Mouse (Mus musculus): ENCODE data around the gene Nmt1. TPM values are rescaled to one million over a fixed set of nuclear protein-coding genes. Genes with fewer than 3 reads are reported as not detected.

Gene Nmt1
- 32.4 and 34.7 TPM in 2 replicates for polyA plus RNA-seq (2015; fragmentation: Nextera tagmentation; extraction: Ambion mirVana)

GRCm38 (mm10) chr11:103028176-103028891 is at the start of gene Nmt1, which contains the start of gene Dcakd:
Gene Nmt1 (plus strand): TSS chr11:103028190.
Gene Dcakd (minus strand): TSS chr11:103028333.
- ATAC-seq (ENCODE audit: low FRiP score, low read depth), result peak; percentile 99
- Histone ChIP-seq H3K9me3 (no peaks in the 10 kb centered on the region), H3K9ac (peak within 1 kb of the TSS; percentile 71), H3K27me3 (no peaks in the 10 kb centered on the region), H3K4me3 (peak within 1 kb of the TSS; percentile 85), H3K4me2 (peak within 1 kb of the TSS; percentile 77), H3K27ac (replicated peaks) (peak within 1 kb of the TSS; percentile 91), H3K36me3 (no peaks in the 10 kb centered on the region; the same call in 1 of the 2 replicates), H3K4me1 (replicated peaks) (peaks cover 34% of the 10 kb centered on the region)
- under 1% methylated on average over 36 of the region's 36 CpGs for WGBS

GRCm38 (mm10) chr11:102981151-102981890 is 46.7 kb upstream of the Nmt1 start:
- Histone ChIP-seq H3K4me3 (no peak overlapping the region), H3K4me2 (no peak overlapping the region), H3K27me3 (no peaks in the 10 kb centered on the region), H3K27ac (replicated peaks) (no peak overlapping the region), H3K9ac (no peak overlapping the region), H3K4me1 (replicated peaks) (peaks cover 17% of the 10 kb centered on the region; the same call in 1 of the 2 replicates), H3K9me3 (no peaks in the 10 kb centered on the region), H3K36me3 (no peaks in the 10 kb centered on the region)
- WGBS, result 56% methylated on average over 10 of the region's 10 CpGs
- ATAC-seq (ENCODE audit: low FRiP score, low read depth), result no peak

GRCm38 (mm10) chr11:102984086-102984485 is 43.9 kb upstream of the Nmt1 start:
- WGBS, result 76% methylated on average over 9 of the region's 9 CpGs
- Histone ChIP-seq H3K4me2 (no peak overlapping the region), H3K4me3 (no peak overlapping the region), H3K9me3 (no peaks in the 10 kb centered on the region), H3K27ac (replicated peaks) (peak overlapping the region; percentile 15; the same call in 1 of the 2 replicates), H3K4me1 (replicated peaks) (peaks cover 24% of the 10 kb centered on the region; the same call in 1 of the 2 replicates), H3K9ac (no peak overlapping the region), H3K36me3 (no peaks in the 10 kb centered on the region), H3K27me3 (peaks cover 11% of the 10 kb centered on the region)
- no peak for ATAC-seq (ENCODE audit: low FRiP score, low read depth)

DNA sequence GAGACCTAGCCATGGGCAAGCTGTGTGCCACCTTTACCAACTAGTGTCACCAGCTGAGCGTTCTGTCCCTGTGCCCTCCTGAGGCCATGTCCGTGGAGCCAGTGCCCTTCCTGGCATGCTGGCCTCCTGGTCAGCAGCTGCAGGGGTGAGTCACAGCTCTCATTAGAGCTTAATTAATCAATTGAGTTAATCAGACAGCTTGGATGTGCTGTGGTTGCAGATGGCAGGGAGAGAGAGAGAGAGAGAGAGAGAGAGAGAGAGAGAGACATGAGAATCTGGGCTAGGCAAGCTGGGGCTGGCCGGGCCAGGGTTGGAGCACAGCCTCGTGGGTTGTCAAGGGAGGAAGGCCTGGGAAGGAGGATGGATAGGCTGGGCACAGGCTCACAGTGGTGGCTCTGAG is 43.4 kb upstream of the Nmt1 start:
- peaks cover 16% of the 10 kb centered on the region for H3K27me3 ChIP-seq
- H3K4me2 ChIP-seq, result no peak overlapping the region
- ATAC-seq (ENCODE audit: low FRiP score, low read depth), result no peak
- no peaks in the 10 kb centered on the region for H3K9me3 ChIP-seq
- 44% methylated on average over 4 of the region's 4 CpGs for WGBS
- H3K4me1 ChIP-seq (replicated peaks), result peaks cover 27% of the 10 kb centered on the region
- no peak overlapping the region for H3K9ac ChIP-seq
- H3K27ac ChIP-seq (replicated peaks), result peak overlapping the region; percentile 15; the same call in 1 of the 2 replicates
- no peak overlapping the region for H3K4me3 ChIP-seq
- H3K36me3 ChIP-seq, result no peaks in the 10 kb centered on the region

DNA sequence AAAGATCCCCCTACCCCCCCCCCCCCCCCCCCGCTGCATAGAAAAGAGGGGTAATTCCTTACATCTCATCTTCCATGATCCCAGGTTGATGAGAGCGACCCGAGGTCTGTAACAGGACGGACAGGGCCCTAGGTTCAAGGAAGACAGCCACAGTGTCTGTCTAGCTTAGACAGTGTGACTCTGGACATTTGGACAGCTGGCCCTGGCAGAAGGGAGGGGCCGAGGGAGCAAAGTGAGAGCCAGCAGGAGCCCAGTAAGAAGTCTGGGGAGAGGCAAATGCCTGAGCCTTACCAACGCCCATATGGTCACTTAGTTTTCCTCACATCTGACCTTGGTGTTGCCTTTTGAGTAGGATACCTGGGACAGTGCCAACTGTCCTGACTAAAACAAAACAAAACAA is 42.8 kb upstream of the Nmt1 start:
- Histone ChIP-seq H3K9ac (no peak overlapping the region), H3K27me3 (peaks cover 17% of the 10 kb centered on the region), H3K36me3 (no peaks in the 10 kb centered on the region), H3K27ac (replicated peaks) (no peak overlapping the region), H3K4me1 (replicated peaks) (peaks cover 33% of the 10 kb centered on the region), H3K4me3 (no peak overlapping the region), H3K4me2 (no peak overlapping the region), H3K9me3 (no peaks in the 10 kb centered on the region)
- ATAC-seq (ENCODE audit: low FRiP score, low read depth), result no peak
- WGBS, result 44% methylated on average over 6 of the region's 6 CpGs

GRCm38 (mm10) chr11:102989641-102990151 is 38.3 kb upstream of the Nmt1 start:
- H3K36me3 ChIP-seq, result peaks cover 5% of the 10 kb centered on the region
- H3K4me3 ChIP-seq, result peak overlapping the region; percentile 35
- no peak overlapping the region for H3K27ac ChIP-seq (replicated peaks)
- WGBS, result 4% methylated on average over 28 of the region's 28 CpGs
- peaks cover 17% of the 10 kb centered on the region for H3K27me3 ChIP-seq
- H3K9ac ChIP-seq, result peak overlapping the region; percentile 23; the same call in 1 of the 2 replicates
- H3K4me1 ChIP-seq (replicated peaks), result peaks cover 44% of the 10 kb centered on the region
- H3K4me2 ChIP-seq, result peak overlapping the region; percentile 84
- no peaks in the 10 kb centered on the region for H3K9me3 ChIP-seq
- no peak for ATAC-seq (ENCODE audit: low FRiP score, low read depth)

DNA sequence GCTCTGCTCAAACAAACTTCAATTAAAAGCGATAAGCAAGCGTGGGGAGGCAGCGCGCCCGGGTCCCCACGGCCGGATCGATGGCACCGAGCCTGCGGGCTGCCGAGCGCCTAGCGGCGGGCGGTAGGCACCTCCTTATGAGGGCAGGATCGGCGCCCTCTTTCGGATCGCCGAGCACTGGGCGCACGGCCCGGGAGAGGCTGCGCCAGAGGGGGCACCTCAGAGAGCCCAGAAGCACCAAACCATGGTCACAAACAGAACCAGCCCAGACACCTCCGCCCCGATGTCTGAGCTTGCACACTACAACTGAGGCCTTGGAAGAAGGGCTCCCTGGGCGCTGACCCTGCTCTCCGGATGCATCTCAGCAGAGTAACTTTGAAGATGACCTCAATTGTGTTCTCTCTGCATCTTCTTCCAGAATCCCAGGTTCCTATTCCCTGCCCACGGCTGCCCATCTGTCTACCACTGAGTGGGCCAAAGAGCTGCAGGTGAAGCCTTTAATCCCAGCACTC is 37.8 kb upstream of the Nmt1 start:
- Histone ChIP-seq H3K9me3 (no peaks in the 10 kb centered on the region), H3K4me1 (replicated peaks) (peaks cover 42% of the 10 kb centered on the region), H3K4me3 (peak overlapping the region; percentile 35), H3K4me2 (peak overlapping the region; percentile 84), H3K36me3 (peaks cover 10% of the 10 kb centered on the region), H3K27me3 (peaks cover 17% of the 10 kb centered on the region), H3K27ac (replicated peaks) (no peak overlapping the region), H3K9ac (peak overlapping the region; percentile 23; the same call in 1 of the 2 replicates)
- 2% methylated on average over 29 of the region's 29 CpGs for WGBS
- ATAC-seq (ENCODE audit: low FRiP score, low read depth), result no peak

- 2% methylated on average over 16 of the region's 16 CpGs for WGBS
- H3K4me1 ChIP-seq (replicated peaks), result peaks cover 42% of the 10 kb centered on the region
- H3K27me3 ChIP-seq, result peaks cover 17% of the 10 kb centered on the region
- H3K4me2 ChIP-seq, result peak overlapping the region; percentile 50
- H3K4me3 ChIP-seq, result peak overlapping the region; percentile 1; the same call in 1 of the 2 replicates
- H3K9ac ChIP-seq, result peak overlapping the region; percentile 25
- ATAC-seq (ENCODE audit: low FRiP score, low read depth), result peak; percentile 16; the same call in 1 of the 2 replicates
- peaks cover 25% of the 10 kb centered on the region for H3K36me3 ChIP-seq
- H3K27ac ChIP-seq (replicated peaks), result peak overlapping the region; percentile 48; the same call in 1 of the 2 replicates
- no peaks in the 10 kb centered on the region for H3K9me3 ChIP-seq
Measured at GRCm38 (mm10) chr11:102991681-102992080, 36.3 kb upstream of the Nmt1 start.

DNA sequence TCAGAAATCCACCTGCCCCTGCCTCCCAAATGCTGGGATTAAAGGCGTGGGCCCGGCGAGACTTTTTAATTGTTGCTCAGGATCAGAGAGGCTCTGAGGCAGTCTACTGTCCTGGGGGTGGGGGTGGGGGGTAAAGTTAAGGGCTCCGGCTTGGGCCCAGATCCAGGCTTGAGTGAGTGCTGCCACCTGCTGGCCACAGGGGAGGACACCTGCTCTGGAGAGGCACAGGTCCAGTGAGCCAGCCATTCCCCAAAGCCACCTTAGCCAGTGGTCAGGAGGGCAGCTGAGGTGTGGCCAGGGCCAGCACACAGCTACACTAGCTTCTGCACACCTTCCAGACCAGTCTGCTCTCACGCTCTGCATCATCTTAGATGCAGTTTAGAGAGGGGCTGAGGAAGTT is 35.0 kb upstream of the Nmt1 start:
- Histone ChIP-seq H3K27ac (replicated peaks) (no peak overlapping the region), H3K4me1 (replicated peaks) (peaks cover 35% of the 10 kb centered on the region), H3K36me3 (peaks cover 37% of the 10 kb centered on the region), H3K9ac (no peak overlapping the region), H3K9me3 (no peaks in the 10 kb centered on the region), H3K4me3 (no peak overlapping the region), H3K4me2 (no peak overlapping the region), H3K27me3 (peaks cover 17% of the 10 kb centered on the region)
- ATAC-seq (ENCODE audit: low FRiP score, low read depth), result no peak
- 8% methylated on average over 5 of the region's 5 CpGs for WGBS

GRCm38 (mm10) chr11:102993420-102994029 is 34.5 kb upstream of the Nmt1 start:
- Histone ChIP-seq H3K4me2 (no peak overlapping the region), H3K9me3 (no peaks in the 10 kb centered on the region), H3K36me3 (peaks cover 40% of the 10 kb centered on the region), H3K27ac (replicated peaks) (peak overlapping the region; percentile 20; the same call in 1 of the 2 replicates), H3K27me3 (peaks cover 12% of the 10 kb centered on the region), H3K9ac (no peak overlapping the region), H3K4me1 (replicated peaks) (peaks cover 39% of the 10 kb centered on the region), H3K4me3 (no peak overlapping the region)
- peak; percentile 15; the same call in 1 of the 2 replicates for ATAC-seq (ENCODE audit: low FRiP score, low read depth)
- WGBS, result 19% methylated on average over 17 of the region's 17 CpGs

DNA sequence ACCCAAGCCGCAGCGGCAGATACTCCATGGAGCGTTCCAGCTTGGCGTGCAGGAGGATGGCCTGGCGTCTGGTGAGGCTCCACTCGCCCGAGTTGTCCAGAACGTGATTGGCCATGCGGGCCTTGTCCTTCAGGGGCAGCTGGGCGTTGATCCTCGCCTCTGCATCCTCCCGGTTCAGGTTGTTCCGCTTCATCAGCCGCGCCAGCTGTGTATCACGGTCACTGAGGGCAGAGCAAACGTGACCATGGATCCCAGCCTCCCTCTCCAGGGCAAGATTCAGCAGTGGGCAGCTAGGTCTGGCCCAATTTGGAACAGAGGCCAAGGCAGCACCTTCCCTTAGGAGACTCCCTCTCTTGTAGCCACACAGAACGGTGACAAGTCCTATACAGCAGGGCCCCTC is 33.0 kb upstream of the Nmt1 start:
- H3K9me3 ChIP-seq, result no peaks in the 10 kb centered on the region
- peaks cover 38% of the 10 kb centered on the region for H3K4me1 ChIP-seq (replicated peaks)
- no peak overlapping the region for H3K4me2 ChIP-seq
- H3K36me3 ChIP-seq, result peaks cover 48% of the 10 kb centered on the region
- WGBS, result 81% methylated on average over 18 of the region's 18 CpGs
- no peak overlapping the region for H3K9ac ChIP-seq
- no peaks in the 10 kb centered on the region for H3K27me3 ChIP-seq
- no peak overlapping the region for H3K4me3 ChIP-seq
- no peak for ATAC-seq (ENCODE audit: low FRiP score, low read depth)
- no peak overlapping the region for H3K27ac ChIP-seq (replicated peaks)
